In the genomic region with DNA sequence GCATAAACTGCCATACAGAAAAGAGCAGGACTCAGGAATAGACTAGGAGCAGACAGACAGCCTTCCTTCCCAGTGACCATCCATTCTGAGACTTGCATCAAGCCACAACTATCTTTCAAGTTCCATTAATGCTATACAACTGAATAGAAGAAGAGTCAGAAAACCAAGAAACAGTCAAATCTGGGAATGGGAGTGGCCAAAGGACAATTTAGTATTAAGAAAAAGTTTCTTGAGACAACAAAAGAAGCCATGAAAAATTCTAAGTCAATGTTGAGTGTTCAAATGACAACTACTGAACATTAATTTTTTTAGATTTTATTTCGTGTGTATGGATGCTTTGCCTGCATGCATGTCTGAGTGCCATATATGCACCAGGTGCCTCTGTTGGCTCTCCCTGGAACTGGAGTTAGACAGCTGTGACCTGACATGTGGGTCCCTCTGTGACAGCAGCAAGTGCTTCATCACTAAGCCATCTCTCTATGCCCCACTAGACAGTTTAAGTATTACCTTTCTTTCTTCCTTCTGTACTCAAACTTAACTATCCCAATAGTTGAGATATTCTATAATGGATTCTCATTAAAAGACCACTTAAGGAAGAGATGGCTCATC, we compare ENCODE assay signal across 17 mouse cellular contexts.
DNase-seq lines count a peak whose midpoint lies in the region; ATAC-seq and TF ChIP-seq lines count a peak whose summit lies in the region.
"Had no signal": no experiment of that assay in that cellular context is flagged by ENCODE, and none has a peak within 500 bp of the region (broad histone marks: within the 10 kb centered on the region; RNA-seq: fewer than 3 reads in every experiment).

No protein-coding gene starts in this region.

- H3K27ac ChIP-seq in lung, embryonic 14.5 days (ENCODE audit: low read depth) = 0 out of 2 replicates have a peak overlapping the region, but pooled peaks have one; percentile 10
- H3K27ac ChIP-seq in embryonic facial prominence, embryonic 14.5 days (replicated peaks; ENCODE audit: low read depth, low read length) = peak overlapping the region; percentile 2; the same call in 1 of the 2 replicates
- H3K27ac ChIP-seq in small intestine, adult 2 months (ENCODE audit: insufficient read depth, low read depth, low read length) = peak overlapping the region; percentile 76
- no peak overlapping the region for H3K27ac ChIP-seq in midbrain, embryonic 10.5 days (replicated peaks)
- H3K27ac ChIP-seq: forebrain, embryonic 13.5 days; hindbrain, embryonic 14.5 days; left cerebral cortex, adult 2 months; limb, embryonic 13.5 days had no signal

- WGBS in lung, embryonic 14.5 days = 84% methylated on average over 1 of the region's 1 CpGs
- WGBS in embryonic facial prominence, embryonic 14.5 days = 90% methylated on average over 1 of the region's 1 CpGs
- 74% methylated on average over 1 of the region's 1 CpGs for WGBS in small intestine, adult 2 months
- WGBS in midbrain, embryonic 10.5 days = 94% methylated on average over 1 of the region's 1 CpGs

- no peak overlapping the region for H3K4me2 ChIP-seq in lung, embryonic 14.5 days
- no peak overlapping the region for H3K4me2 ChIP-seq in embryonic facial prominence, embryonic 14.5 days (ENCODE audit: low read depth, low read length)
- H3K4me2 ChIP-seq: forebrain, embryonic 13.5 days; hindbrain, embryonic 14.5 days; limb, embryonic 13.5 days had no signal

- H3K36me3 ChIP-seq in lung, embryonic 14.5 days (ENCODE audit: insufficient read depth) = no peaks in the 10 kb centered on the region
- no peaks in the 10 kb centered on the region for H3K36me3 ChIP-seq in embryonic facial prominence, embryonic 14.5 days (ENCODE audit: control insufficient read depth, insufficient read depth, low read length)
- peaks cover 17% of the 10 kb centered on the region for H3K36me3 ChIP-seq in small intestine, adult 2 months (ENCODE audit: control insufficient read depth, insufficient read depth, low read length)
- no peaks in the 10 kb centered on the region for H3K36me3 ChIP-seq in midbrain, embryonic 10.5 days

- no peaks in the 10 kb centered on the region for H3K9me3 ChIP-seq in lung, embryonic 14.5 days (ENCODE audit: low read depth, low read length)
- H3K9me3 ChIP-seq in embryonic facial prominence, embryonic 14.5 days (ENCODE audit: control insufficient read depth, low read length) = no peaks in the 10 kb centered on the region
- no peaks in the 10 kb centered on the region for H3K9me3 ChIP-seq in midbrain, embryonic 10.5 days (replicated peaks)
- H3K9me3 ChIP-seq: forebrain, embryonic 13.5 days; G1E; limb, embryonic 13.5 days had no signal

- no peak for TF ChIP-seq POLR2A in small intestine, adult 2 months (IDR thresholded peaks at IDR 0.05; ENCODE audit: low read depth, low read length)

- no peak overlapping the region for H3K9ac ChIP-seq in lung, embryonic 14.5 days
- H3K9ac ChIP-seq in embryonic facial prominence, embryonic 14.5 days (ENCODE audit: low read depth, low read length) = no peak overlapping the region
- H3K9ac ChIP-seq: forebrain, embryonic 13.5 days; hindbrain, embryonic 14.5 days; limb, embryonic 13.5 days had no signal

- no peak for TF ChIP-seq CTCF in lung, embryonic 14.5 days (IDR thresholded peaks at IDR 0.05; ENCODE audit: low read depth)
- TF ChIP-seq CTCF in small intestine, adult 2 months (IDR thresholded peaks at IDR 0.05; ENCODE audit: extremely low read depth, insufficient read length, insufficient replicate concordance, low read depth, low read length) = no peak

- peak; percentile 77 for DNase-seq in heart, adult 11 months
- DNase-seq in heart, adult 8-10 months (ENCODE audit: low spot score) = no peak
- DNase-seq in lung, embryonic 14.5 days = no peak
- DNase-seq in lung, postnatal 14 days = no peak
- no peak for DNase-seq in embryonic facial prominence, embryonic 14.5 days (ENCODE audit: low spot score)
- no peak for DNase-seq in layer of hippocampus, adult 11-12 months (ENCODE audit: low spot score)
- DNase-seq in midbrain, embryonic 10.5 days (ENCODE audit: low spot score) = no peak
- DNase-seq: adrenal gland, postnatal 14 days; cerebellum, postnatal 14 days; right cerebral cortex, adult 18-20 months; thymus, postnatal 4 days had no signal

- H3K27me3 ChIP-seq in lung, embryonic 14.5 days (ENCODE audit: insufficient read depth, low read length) = no peaks in the 10 kb centered on the region
- no peaks in the 10 kb centered on the region for H3K27me3 ChIP-seq in embryonic facial prominence, embryonic 14.5 days (replicated peaks; ENCODE audit: control insufficient read depth, insufficient read depth, low read length)
- H3K27me3 ChIP-seq in small intestine, adult 2 months (ENCODE audit: control insufficient read depth, insufficient read depth, low read length) = no peaks in the 10 kb centered on the region
- no peaks in the 10 kb centered on the region for H3K27me3 ChIP-seq in midbrain, embryonic 10.5 days (ENCODE audit: low read depth, poor library complexity, severe bottlenecking)
- H3K27me3 ChIP-seq: forebrain, embryonic 13.5 days; limb, embryonic 13.5 days had no signal

- ATAC-seq in lung, embryonic 14.5 days (ENCODE audit: insufficient read depth) = no peak
- no peak for ATAC-seq in embryonic facial prominence, embryonic 14.5 days (ENCODE audit: low read depth)
- ATAC-seq: forebrain, embryonic 13.5 days had no signal

- H3K4me3 ChIP-seq in lung, embryonic 14.5 days (ENCODE audit: low read depth, low read length) = no peak overlapping the region
- H3K4me3 ChIP-seq in embryonic facial prominence, embryonic 14.5 days (ENCODE audit: low read depth, low read length) = no peak overlapping the region
- H3K4me3 ChIP-seq in small intestine, adult 2 months (ENCODE audit: low read depth, low read length) = no peak overlapping the region
- no peak overlapping the region for H3K4me3 ChIP-seq in midbrain, embryonic 10.5 days
- H3K4me3 ChIP-seq: forebrain, embryonic 13.5 days; left cerebral cortex, adult 2 months; limb, embryonic 13.5 days had no signal

- H3K4me1 ChIP-seq in lung, embryonic 14.5 days (ENCODE audit: insufficient read depth) = no peaks in the 10 kb centered on the region
- H3K4me1 ChIP-seq in embryonic facial prominence, embryonic 14.5 days (ENCODE audit: control insufficient read depth, insufficient read depth, low read length) = peaks cover 8% of the 10 kb centered on the region; the same call in 1 of the 2 replicates
- no peaks in the 10 kb centered on the region; the same call in 1 of the 2 replicates for H3K4me1 ChIP-seq in small intestine, adult 2 months (ENCODE audit: control insufficient read depth, insufficient read depth, insufficient read length, low read length)
- no peaks in the 10 kb centered on the region for H3K4me1 ChIP-seq in midbrain, embryonic 10.5 days
- H3K4me1 ChIP-seq: forebrain, embryonic 13.5 days had no signal
